Mouse (Mus musculus) forebrain, embryonic 13.5 days (tissue): ENCODE measurements around the gene Cdyl. TPM values are rescaled to one million over a fixed set of nuclear protein-coding genes. Genes with fewer than 3 reads are reported as not detected.

Source experiments
- ATAC-seq: fragments of 200-750 bp; cut with Nextera tagmentation; 2 replicates; pipeline ENCODE4 v1.8.0; 2017
- H3K27ac ChIP-seq: fragments of 300-500 bp; sonication (generic); 2 replicates; pipeline ENCODE4 v1.5.1; 2015; ENCODE audit warnings: inconsistent platforms, mild to moderate bottlenecking, moderate library complexity
- H3K27me3 ChIP-seq: fragments of 300-500 bp; sonication (generic); 2 replicates; pipeline ENCODE4 v1.6.1; 2015; ENCODE audit warnings: mild to moderate bottlenecking, inconsistent platforms
- H3K36me3 ChIP-seq: fragments of 300-500 bp; sonication (generic); 2 replicates; pipeline ENCODE4 v1.6.1; 2015; ENCODE audit warnings: mild to moderate bottlenecking, inconsistent platforms; ENCODE audit not compliant: poor library complexity, severe bottlenecking
- H3K4me1 ChIP-seq: fragments of 300-500 bp; sonication (generic); 2 replicates; pipeline ENCODE4 v1.6.1; 2015; ENCODE audit warnings: inconsistent platforms
- H3K4me2 ChIP-seq: fragments of 300-500 bp; sonication (generic); 2 replicates; pipeline ENCODE4 v1.6.1; 2015; ENCODE audit warnings: inconsistent platforms, mild to moderate bottlenecking, moderate library complexity
- H3K4me3 ChIP-seq: fragments of 300-500 bp; sonication (generic); 2 replicates; pipeline ENCODE4 v1.5.1; 2015; ENCODE audit warnings: mild to moderate bottlenecking, inconsistent platforms
- H3K9ac ChIP-seq: fragments of 300-500 bp; sonication (generic); 2 replicates; pipeline ENCODE4 v1.6.1; 2015; ENCODE audit warnings: mild to moderate bottlenecking, inconsistent platforms
- H3K9me3 ChIP-seq: fragments of 300-500 bp; sonication (generic); replicated peaks from 2 replicates; pipeline ENCODE4 v1.6.1; 2016; ENCODE audit warnings: inconsistent platforms
- WGBS: fragments of 180-500 bp; shearing (Covaris S2); methylation state at CpG from one replicate; pipeline ENCODE4 v1.1.7; 2015; 5-methylcytosine and 5-hydroxymethylcytosine counted together
- polyA plus RNA-seq: library from polyadenylated mRNA; unstranded; fragments of >200 nt; fragmentation: Nextera tagmentation; extraction: Ambion mirVana; gene quantifications from 2 replicates; pipeline ENCODE4 v1.2.1, GENCODE M21; 2015

The Cdyl gene
- polyA plus RNA-seq, 1 experiment from 2014 or later = 4.7 TPM

DNA sequence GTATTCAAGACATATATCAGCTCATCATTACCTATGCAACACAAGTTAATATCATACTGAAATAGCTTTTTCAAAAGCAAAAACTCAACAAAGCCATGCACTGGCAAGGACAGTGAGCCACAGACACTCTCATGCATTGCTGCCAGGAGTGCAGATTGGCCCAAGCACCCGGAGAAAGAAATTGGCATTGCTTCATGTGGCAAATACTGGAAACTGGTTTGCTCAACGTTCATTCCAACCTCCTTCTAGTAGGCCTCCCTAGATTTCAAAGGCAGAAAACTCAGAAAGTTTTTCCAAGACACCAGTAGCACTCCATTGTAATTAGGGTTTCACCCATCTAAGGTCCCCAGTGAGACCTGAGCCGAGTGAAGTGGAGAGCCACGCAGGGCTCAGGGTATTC lies 6.8 kb upstream of the Cdyl start:
- Histone ChIP-seq H3K27me3 (no peaks in the 10 kb centered on the region), H3K27ac (no peak overlapping the region), H3K4me2 (no peak overlapping the region), H3K4me3 (no peak overlapping the region), H3K4me1 (no peaks in the 10 kb centered on the region), H3K36me3 (no peaks in the 10 kb centered on the region), H3K9ac (no peak overlapping the region), H3K9me3 (no peaks in the 10 kb centered on the region)
- WGBS = 81% methylated on average over 4 of the region's 4 CpGs
- ATAC-seq = no peak

- Histone ChIP-seq H3K4me1 (no peaks in the 10 kb centered on the region), H3K4me3 (no peak overlapping the region), H3K36me3 (no peaks in the 10 kb centered on the region), H3K27me3 (no peaks in the 10 kb centered on the region), H3K27ac (no peak overlapping the region), H3K4me2 (no peak overlapping the region), H3K9ac (no peak overlapping the region), H3K9me3 (no peaks in the 10 kb centered on the region)
- WGBS = 95% methylated on average over 2 of the region's 2 CpGs
- no peak for ATAC-seq
These were observed 2.8 kb upstream of the Cdyl start for GRCm38 (mm10) chr13:35656853-35657252.

DNA sequence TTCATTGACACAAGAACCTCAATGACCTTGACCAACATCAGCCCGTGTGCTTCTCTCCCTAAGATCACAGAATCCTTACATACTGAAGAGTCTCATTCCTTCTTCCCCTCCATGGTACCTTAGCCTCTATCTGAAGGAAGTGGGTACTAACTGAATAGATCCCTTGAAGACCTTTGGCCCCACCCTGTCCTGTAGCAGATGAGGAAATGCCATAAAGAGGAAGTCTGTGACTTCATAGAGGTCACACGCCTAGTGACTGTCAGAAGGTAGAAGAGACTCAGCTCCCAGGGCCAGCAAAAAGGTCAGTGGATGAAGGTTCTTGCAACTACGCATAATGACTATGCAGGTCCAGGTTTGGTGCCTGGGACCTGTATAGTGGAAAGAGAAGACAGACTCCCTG lies 5.8 kb downstream of the Cdyl start:
- 90% methylated on average over 3 of the region's 3 CpGs for WGBS
- Histone ChIP-seq H3K4me2 (no peak overlapping the region), H3K9ac (no peak overlapping the region), H3K36me3 (no peaks in the 10 kb centered on the region), H3K4me3 (no peak overlapping the region), H3K9me3 (no peaks in the 10 kb centered on the region), H3K27me3 (no peaks in the 10 kb centered on the region), H3K27ac (no peak overlapping the region), H3K4me1 (no peaks in the 10 kb centered on the region)
- ATAC-seq = no peak

- H3K4me1 ChIP-seq = peaks cover 5% of the 10 kb centered on the region; the same call in 1 of the 2 replicates
- no peak overlapping the region for H3K4me2 ChIP-seq
- H3K36me3 ChIP-seq = no peaks in the 10 kb centered on the region
- no peak overlapping the region for H3K27ac ChIP-seq
- no peak overlapping the region for H3K9ac ChIP-seq
- no peaks in the 10 kb centered on the region for H3K9me3 ChIP-seq
- 85% methylated on average over 4 of the region's 4 CpGs for WGBS
- no peaks in the 10 kb centered on the region for H3K27me3 ChIP-seq
- no peak overlapping the region for H3K4me3 ChIP-seq
- ATAC-seq = no peak
These were observed 10.4 kb downstream of the Cdyl start for GRCm38 (mm10) chr13:35669910-35670469.

DNA sequence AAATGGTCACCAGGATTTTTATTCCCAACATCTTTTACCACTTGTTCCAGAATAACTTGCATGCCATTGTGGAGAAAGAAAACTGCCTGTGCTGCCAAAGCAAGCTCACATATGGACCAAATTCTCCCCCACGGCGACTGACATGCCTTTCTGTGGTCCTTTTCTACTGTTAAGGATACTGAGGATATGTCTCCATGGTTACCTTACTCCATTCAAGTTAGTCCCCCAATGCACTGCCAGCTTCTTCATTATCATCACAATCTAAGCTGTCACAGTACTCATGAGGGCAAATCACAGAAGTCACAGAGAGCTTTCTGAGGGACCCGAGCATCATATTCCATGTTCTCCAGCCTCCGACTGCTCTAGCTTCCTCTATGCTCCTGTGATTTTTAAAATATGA lies 11.2 kb downstream of the Cdyl start:
- Histone ChIP-seq H3K4me1 (peaks cover 5% of the 10 kb centered on the region; the same call in 1 of the 2 replicates), H3K9me3 (no peaks in the 10 kb centered on the region), H3K27ac (no peak overlapping the region), H3K9ac (no peak overlapping the region), H3K27me3 (no peaks in the 10 kb centered on the region), H3K4me3 (no peak overlapping the region), H3K4me2 (no peak overlapping the region), H3K36me3 (no peaks in the 10 kb centered on the region)
- ATAC-seq = no peak
- WGBS = 55% methylated on average over 4 of the region's 4 CpGs

DNA sequence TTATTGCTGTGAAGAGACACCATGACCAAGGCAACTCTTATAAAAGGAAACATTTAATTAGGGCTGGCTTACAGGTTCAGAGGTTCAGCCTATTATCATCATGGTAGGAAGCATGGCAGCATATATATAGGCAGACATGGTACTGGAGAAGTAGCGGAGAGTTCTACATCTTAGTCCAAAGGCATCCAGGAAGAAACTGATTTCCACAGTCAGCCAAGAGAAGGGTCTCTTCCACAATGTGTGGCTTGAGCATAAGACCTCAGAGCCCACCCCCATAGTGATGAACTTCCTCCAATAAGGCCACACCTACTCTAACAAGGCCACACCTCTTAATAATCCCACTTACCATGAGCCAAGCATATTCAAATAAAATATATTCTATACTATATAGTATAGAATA lies 17.3 kb downstream of the Cdyl start:
- Histone ChIP-seq H3K9ac (no peak overlapping the region), H3K27ac (no peak overlapping the region), H3K4me1 (no peaks in the 10 kb centered on the region), H3K36me3 (no peaks in the 10 kb centered on the region), H3K27me3 (no peaks in the 10 kb centered on the region), H3K4me2 (no peak overlapping the region), H3K9me3 (no peaks in the 10 kb centered on the region), H3K4me3 (no peak overlapping the region)
- WGBS = 91% methylated on average over 1 of the region's 1 CpGs
- ATAC-seq = no peak

- Histone ChIP-seq H3K27ac (no peak overlapping the region), H3K4me3 (no peak overlapping the region), H3K9me3 (no peaks in the 10 kb centered on the region), H3K4me1 (no peaks in the 10 kb centered on the region), H3K9ac (no peak overlapping the region), H3K27me3 (no peaks in the 10 kb centered on the region), H3K36me3 (no peaks in the 10 kb centered on the region), H3K4me2 (no peak overlapping the region)
- WGBS = 87% methylated on average over 7 of the region's 7 CpGs
- ATAC-seq = no peak
These were observed 17.9 kb downstream of the Cdyl start for GRCm38 (mm10) chr13:35677433-35678051.

- no peaks in the 10 kb centered on the region for H3K36me3 ChIP-seq
- H3K4me2 ChIP-seq = no peak overlapping the region
- no peaks in the 10 kb centered on the region for H3K9me3 ChIP-seq
- ATAC-seq = no peak
- 86% methylated on average over 6 of the region's 6 CpGs for WGBS
- H3K4me1 ChIP-seq = no peaks in the 10 kb centered on the region
- H3K4me3 ChIP-seq = no peak overlapping the region
- H3K27me3 ChIP-seq = no peaks in the 10 kb centered on the region
- no peak overlapping the region for H3K9ac ChIP-seq
- H3K27ac ChIP-seq = no peak overlapping the region
These were observed 19.1 kb downstream of the Cdyl start for GRCm38 (mm10) chr13:35678691-35679090.

DNA sequence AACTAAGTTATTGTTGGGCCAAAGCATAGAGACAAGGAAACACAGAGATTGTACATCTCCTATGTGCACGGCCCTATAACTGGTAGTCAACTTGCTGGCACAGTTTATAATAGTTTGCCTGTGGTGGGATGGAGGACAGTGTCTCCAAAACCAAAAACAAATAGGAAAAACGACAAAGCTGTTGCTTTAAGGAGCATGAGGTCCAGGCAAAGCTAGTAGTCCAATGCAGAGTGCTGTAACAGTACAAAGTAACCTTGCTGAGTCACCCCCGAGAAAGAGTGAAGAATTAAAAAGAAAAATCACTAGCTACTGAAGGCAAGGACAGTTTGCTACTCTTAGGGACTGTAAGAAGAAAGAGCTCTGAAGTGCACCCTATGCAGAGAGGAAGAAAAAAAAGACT lies 21.7 kb downstream of the Cdyl start:
- H3K36me3 ChIP-seq = no peaks in the 10 kb centered on the region
- H3K27ac ChIP-seq = no peak overlapping the region
- H3K4me2 ChIP-seq = no peak overlapping the region
- no peaks in the 10 kb centered on the region for H3K27me3 ChIP-seq
- no peak for ATAC-seq
- no peaks in the 10 kb centered on the region for H3K9me3 ChIP-seq
- no peaks in the 10 kb centered on the region for H3K4me1 ChIP-seq
- H3K4me3 ChIP-seq = no peak overlapping the region
- no peak overlapping the region for H3K9ac ChIP-seq
- WGBS = 83% methylated on average over 3 of the region's 3 CpGs

DNA sequence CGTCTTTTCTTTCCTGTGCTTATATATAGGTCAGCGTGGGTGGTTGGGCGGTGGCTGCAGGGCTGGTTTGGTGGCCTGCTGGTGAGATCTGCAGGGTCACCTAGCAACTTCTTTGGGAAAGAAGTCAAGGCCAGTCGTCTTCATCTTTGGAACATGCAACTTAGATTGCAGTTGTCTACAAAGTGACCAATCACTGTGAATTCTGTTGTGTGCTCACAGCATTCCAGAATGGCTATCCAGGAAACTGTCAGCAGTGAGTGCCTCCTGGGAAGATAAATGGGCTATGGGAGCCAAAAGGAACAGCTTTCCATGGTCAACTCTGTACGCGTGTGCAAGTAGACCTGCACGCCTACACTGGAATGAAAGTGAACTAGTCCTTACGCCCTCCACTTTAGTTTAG lies 26.6 kb downstream of the Cdyl start:
- Histone ChIP-seq H3K4me2 (no peak overlapping the region), H3K4me3 (no peak overlapping the region), H3K9me3 (no peaks in the 10 kb centered on the region), H3K27me3 (no peaks in the 10 kb centered on the region), H3K9ac (no peak overlapping the region), H3K27ac (no peak overlapping the region), H3K36me3 (no peaks in the 10 kb centered on the region), H3K4me1 (no peaks in the 10 kb centered on the region)
- ATAC-seq = no peak
- 88% methylated on average over 8 of the region's 8 CpGs for WGBS

DNA sequence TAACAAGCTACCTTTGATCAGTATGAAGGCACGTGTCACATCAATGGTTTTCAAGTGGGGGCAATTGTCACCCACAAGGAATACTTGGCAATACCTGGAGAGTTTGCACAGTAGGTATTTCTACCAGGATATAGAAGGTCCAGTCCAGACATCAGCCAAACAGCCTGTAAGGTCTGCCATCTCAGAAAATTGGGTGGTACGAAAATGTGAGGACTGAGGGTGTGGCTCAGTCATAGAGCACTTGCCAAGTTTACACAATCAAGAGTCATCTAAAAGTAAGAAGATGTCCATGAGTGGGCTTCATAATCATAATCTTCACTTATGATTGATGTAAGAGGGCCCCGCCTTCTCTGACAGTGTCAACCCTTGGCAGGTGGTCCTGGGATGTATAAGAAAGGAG lies 29.9 kb downstream of the Cdyl start:
- Histone ChIP-seq H3K27me3 (no peaks in the 10 kb centered on the region), H3K36me3 (no peaks in the 10 kb centered on the region), H3K4me3 (no peak overlapping the region), H3K4me1 (no peaks in the 10 kb centered on the region), H3K4me2 (no peak overlapping the region), H3K9me3 (no peaks in the 10 kb centered on the region), H3K9ac (no peak overlapping the region), H3K27ac (no peak overlapping the region)
- ATAC-seq = no peak
- 90% methylated on average over 3 of the region's 3 CpGs for WGBS

DNA sequence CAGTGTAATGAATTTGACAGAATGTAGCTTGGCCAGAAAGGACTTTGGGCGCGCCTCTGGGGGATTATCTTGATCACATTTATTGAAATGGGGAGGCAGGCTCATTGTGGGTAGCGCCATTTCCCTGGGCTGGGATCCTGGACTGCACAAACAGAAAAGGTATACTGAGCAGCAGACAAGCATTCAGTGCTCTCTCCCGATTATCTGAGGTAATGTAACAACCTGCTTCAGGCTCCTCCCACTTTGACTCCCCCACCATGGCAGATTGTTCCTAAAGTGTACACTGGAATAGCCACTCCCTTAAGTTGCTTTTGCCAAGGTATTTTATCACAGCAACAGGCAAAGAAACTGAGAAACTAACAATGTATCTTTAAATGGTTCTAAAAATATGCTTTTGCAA lies 58.0 kb downstream of the Cdyl start:
- ATAC-seq = no peak
- no peak overlapping the region for H3K4me3 ChIP-seq
- no peak overlapping the region for H3K4me2 ChIP-seq
- H3K9me3 ChIP-seq = no peaks in the 10 kb centered on the region
- no peaks in the 10 kb centered on the region for H3K36me3 ChIP-seq
- H3K4me1 ChIP-seq = no peaks in the 10 kb centered on the region
- H3K27me3 ChIP-seq = no peaks in the 10 kb centered on the region
- 87% methylated on average over 4 of the region's 4 CpGs for whole genome bisulfite sequencing
- H3K27ac ChIP-seq = no peak overlapping the region
- H3K9ac ChIP-seq = no peak overlapping the region

- H3K27ac ChIP-seq = no peak overlapping the region
- no peak overlapping the region for H3K4me2 ChIP-seq
- no peak overlapping the region for H3K9ac ChIP-seq
- H3K9me3 ChIP-seq = no peaks in the 10 kb centered on the region
- no peaks in the 10 kb centered on the region for H3K27me3 ChIP-seq
- WGBS = 88% methylated on average over 6 of the region's 6 CpGs
- H3K4me1 ChIP-seq = no peaks in the 10 kb centered on the region
- H3K4me3 ChIP-seq = no peak overlapping the region
- no peak for ATAC-seq
- H3K36me3 ChIP-seq = no peaks in the 10 kb centered on the region
These were observed 59.9 kb downstream of the Cdyl start for GRCm38 (mm10) chr13:35719581-35719980.
